Mouse (Mus musculus) kidney, embryonic 15.5 days (tissue): ENCODE data around the gene Trcg1. TPM values are rescaled to one million over a fixed set of nuclear protein-coding genes. Genes with fewer than 3 reads are reported as not detected.
"Not testable (repeated sequence)": the region's sequence is repeated elsewhere in the genome, so short reads cannot be mapped to it uniquely, and the experiment has no call there.

Source experiments
- ATAC-seq: fragments of 200-750 bp; cut with Nextera tagmentation; replicated peaks from 2 replicates; pipeline ENCODE4 v1.8.0; 2017; ENCODE audit warnings: moderate TSS enrichment; ENCODE audit not compliant: low FRiP score
- H3K27ac ChIP-seq: fragments of 300-500 bp; sonication (generic); 2 replicates; pipeline ENCODE4 v1.5.1; 2015; ENCODE audit warnings: mild to moderate bottlenecking, inconsistent platforms
- H3K27me3 ChIP-seq: fragments of 300-500 bp; sonication (generic); 2 replicates; pipeline ENCODE4 v1.6.1; 2015; ENCODE audit warnings: inconsistent platforms
- H3K36me3 ChIP-seq: fragments of 300-500 bp; sonication (generic); 2 replicates; pipeline ENCODE4 v1.6.1; 2015; ENCODE audit warnings: inconsistent platforms
- H3K4me1 ChIP-seq: fragments of 300-500 bp; sonication (generic); 2 replicates; pipeline ENCODE4 v1.6.1; 2015; ENCODE audit warnings: inconsistent platforms
- H3K4me2 ChIP-seq: fragments of 300-500 bp; sonication (generic); 2 replicates; pipeline ENCODE4 v1.6.1; 2015; ENCODE audit warnings: moderate library complexity, mild to moderate bottlenecking, inconsistent platforms
- H3K4me3 ChIP-seq: fragments of 300-500 bp; sonication (generic); replicated peaks from 2 replicates; pipeline ENCODE4 v1.5.1; 2015; ENCODE audit warnings: mild to moderate bottlenecking, inconsistent platforms
- H3K9ac ChIP-seq: fragments of 300-500 bp; sonication (generic); 2 replicates; pipeline ENCODE4 v1.6.1; 2015; ENCODE audit warnings: mild to moderate bottlenecking, inconsistent platforms
- H3K9me3 ChIP-seq: fragments of 300-500 bp; sonication (generic); replicated peaks from 2 replicates; pipeline ENCODE4 v1.6.1; 2016; ENCODE audit warnings: inconsistent platforms
- WGBS: fragments of 180-500 bp; shearing (Covaris S2); methylation state at CpG from one replicate; pipeline ENCODE4 v1.1.7; 2015; ENCODE audit warnings: mixed read lengths; 5-methylcytosine and 5-hydroxymethylcytosine counted together
- polyA plus RNA-seq: library from polyadenylated mRNA; unstranded; fragments of >200 nt; fragmentation: Nextera tagmentation; extraction: Ambion mirVana; gene quantifications from 2 replicates; pipeline ENCODE4 v1.2.1, GENCODE M21; 2015

Gene Trcg1
- polyA plus RNA-seq, result not detected in 2 replicates

- Histone ChIP-seq H3K9ac (no peak within 1 kb of the TSS), H3K36me3 (no peaks in the 10 kb centered on the region), H3K4me3 (no peak within 1 kb of the TSS), H3K4me1 (no peaks in the 10 kb centered on the region), H3K27me3 (no peaks in the 10 kb centered on the region), H3K9me3 (no peaks in the 10 kb centered on the region), H3K27ac (no peak within 1 kb of the TSS), H3K4me2 (no peak within 1 kb of the TSS)
- WGBS, result 91% methylated on average over 2 of the region's 2 CpGs
- ATAC-seq, result no peak
These were observed at the start of gene Trcg1 for GRCm38 (mm10) chr9:57236256-57236655. TSS of gene Trcg1 (plus strand) at chr9:57236556.

- Histone ChIP-seq H3K4me2 (no peak overlapping the region), H3K9me3 (no peaks in the 10 kb centered on the region), H3K27ac (no peak overlapping the region), H3K4me3 (no peak overlapping the region), H3K36me3 (no peaks in the 10 kb centered on the region), H3K27me3 (no peaks in the 10 kb centered on the region), H3K4me1 (no peaks in the 10 kb centered on the region), H3K9ac (no peak overlapping the region)
- 59% methylated on average over 3 of the region's 3 CpGs for WGBS
- ATAC-seq, result no peak
These were observed 39.6 kb upstream of the Trcg1 start for GRCm38 (mm10) chr9:57196708-57197107.

- H3K4me2 ChIP-seq, result no peak overlapping the region
- no peak for ATAC-seq
- no peak overlapping the region for H3K4me3 ChIP-seq
- no peaks in the 10 kb centered on the region for H3K4me1 ChIP-seq
- no peaks in the 10 kb centered on the region for H3K36me3 ChIP-seq
- H3K27ac ChIP-seq, result no peak overlapping the region
- no peaks in the 10 kb centered on the region for H3K27me3 ChIP-seq
- H3K9ac ChIP-seq, result no peak overlapping the region
- H3K9me3 ChIP-seq, result no peaks in the 10 kb centered on the region
- WGBS, result 76% methylated on average over 8 of the region's 8 CpGs
These were observed 38.9 kb upstream of the Trcg1 start for GRCm38 (mm10) chr9:57197414-57197813.

GRCm38 (mm10) chr9:57202981-57203380 is 33.4 kb upstream of the Trcg1 start:
- no peaks in the 10 kb centered on the region for H3K4me1 ChIP-seq
- H3K9ac ChIP-seq, result no peak overlapping the region
- no peak overlapping the region for H3K27ac ChIP-seq
- H3K9me3 ChIP-seq, result no peaks in the 10 kb centered on the region
- no peak overlapping the region for H3K4me2 ChIP-seq
- no peak overlapping the region for H3K4me3 ChIP-seq
- no peaks in the 10 kb centered on the region for H3K36me3 ChIP-seq
- H3K27me3 ChIP-seq, result no peaks in the 10 kb centered on the region
- 77% methylated on average over 7 of the region's 7 CpGs for WGBS
- no peak for ATAC-seq

GRCm38 (mm10) chr9:57203571-57203970 is 32.8 kb upstream of the Trcg1 start:
- H3K27ac ChIP-seq, H3K27me3 ChIP-seq, H3K4me2 ChIP-seq, H3K4me1 ChIP-seq, H3K36me3 ChIP-seq, H3K9me3 ChIP-seq, ATAC-seq, H3K4me3 ChIP-seq, H3K9ac ChIP-seq: not testable (repeated sequence)
- 84% methylated on average over 13 of the region's 13 CpGs for WGBS

- H3K4me1 ChIP-seq, result no peaks in the 10 kb centered on the region
- H3K36me3 ChIP-seq, result no peaks in the 10 kb centered on the region
- H3K9ac ChIP-seq, result no peak overlapping the region
- no peaks in the 10 kb centered on the region for H3K9me3 ChIP-seq
- no peak for ATAC-seq
- H3K4me2 ChIP-seq, result no peak overlapping the region
- no peaks in the 10 kb centered on the region for H3K27me3 ChIP-seq
- WGBS, result 65% methylated on average over 2 of the region's 2 CpGs
- H3K4me3 ChIP-seq, result no peak overlapping the region
- H3K27ac ChIP-seq, result no peak overlapping the region
These were observed 29.5 kb upstream of the Trcg1 start for GRCm38 (mm10) chr9:57206896-57207295.

- no peak overlapping the region for H3K4me2 ChIP-seq
- no peak overlapping the region for H3K9ac ChIP-seq
- H3K4me3 ChIP-seq, result no peak overlapping the region
- H3K36me3 ChIP-seq, result no peaks in the 10 kb centered on the region
- WGBS, result 29% methylated on average over 3 of the region's 3 CpGs
- no peaks in the 10 kb centered on the region for H3K27me3 ChIP-seq
- H3K4me1 ChIP-seq, result peaks cover 11% of the 10 kb centered on the region
- no peaks in the 10 kb centered on the region for H3K9me3 ChIP-seq
- no peak overlapping the region for H3K27ac ChIP-seq
- ATAC-seq, result no peak
These were observed 27.0 kb upstream of the Trcg1 start for GRCm38 (mm10) chr9:57209316-57209715.

- no peaks in the 10 kb centered on the region for H3K36me3 ChIP-seq
- ATAC-seq, result no peak; the same call in 1 of the 2 replicates
- no peak overlapping the region for H3K27ac ChIP-seq
- H3K4me3 ChIP-seq, result no peak overlapping the region
- 28% methylated on average over 9 of the region's 9 CpGs for WGBS
- H3K4me1 ChIP-seq, result peaks cover 11% of the 10 kb centered on the region
- no peaks in the 10 kb centered on the region for H3K27me3 ChIP-seq
- no peaks in the 10 kb centered on the region for H3K9me3 ChIP-seq
- no peak overlapping the region for H3K4me2 ChIP-seq
- H3K9ac ChIP-seq, result no peak overlapping the region
These were observed 23.7 kb upstream of the Trcg1 start for GRCm38 (mm10) chr9:57212448-57213222.

- Histone ChIP-seq H3K4me1 (peaks cover 11% of the 10 kb centered on the region), H3K27me3 (no peaks in the 10 kb centered on the region), H3K36me3 (no peaks in the 10 kb centered on the region), H3K27ac (no peak overlapping the region), H3K4me3 (no peak overlapping the region), H3K4me2 (no peak overlapping the region), H3K9me3 (no peaks in the 10 kb centered on the region), H3K9ac (no peak overlapping the region)
- ATAC-seq, result no peak
- WGBS, result 80% methylated on average over 6 of the region's 6 CpGs
These were observed 21.9 kb upstream of the Trcg1 start for GRCm38 (mm10) chr9:57214500-57214899.

- H3K4me1 ChIP-seq, result peaks cover 10% of the 10 kb centered on the region
- no peak for ATAC-seq
- no peaks in the 10 kb centered on the region for H3K36me3 ChIP-seq
- no peak overlapping the region for H3K4me2 ChIP-seq
- no peaks in the 10 kb centered on the region for H3K9me3 ChIP-seq
- H3K9ac ChIP-seq, result no peak overlapping the region
- no peaks in the 10 kb centered on the region for H3K27me3 ChIP-seq
- no peak overlapping the region for H3K27ac ChIP-seq
- WGBS, result 82% methylated on average over 6 of the region's 6 CpGs
- H3K4me3 ChIP-seq, result no peak overlapping the region
These were observed 19.1 kb upstream of the Trcg1 start for GRCm38 (mm10) chr9:57217220-57217619.

GRCm38 (mm10) chr9:57218776-57219175 is 17.6 kb upstream of the Trcg1 start:
- Histone ChIP-seq H3K9me3 (no peaks in the 10 kb centered on the region), H3K4me3 (no peak overlapping the region), H3K4me1 (no peaks in the 10 kb centered on the region), H3K4me2 (no peak overlapping the region), H3K36me3 (no peaks in the 10 kb centered on the region), H3K27ac (no peak overlapping the region), H3K27me3 (no peaks in the 10 kb centered on the region), H3K9ac (no peak overlapping the region)
- no peak for ATAC-seq
- WGBS, result 87% methylated on average over 5 of the region's 5 CpGs

- H3K4me3 ChIP-seq, result no peak overlapping the region
- H3K36me3 ChIP-seq, result no peaks in the 10 kb centered on the region
- H3K27me3 ChIP-seq, result no peaks in the 10 kb centered on the region
- WGBS, result 84% methylated on average over 1 of the region's 1 CpGs
- H3K9ac ChIP-seq, result no peak overlapping the region
- H3K27ac ChIP-seq, result no peak overlapping the region
- H3K9me3 ChIP-seq, result no peaks in the 10 kb centered on the region
- H3K4me2 ChIP-seq, result no peak overlapping the region
- no peak for ATAC-seq
- H3K4me1 ChIP-seq, result no peaks in the 10 kb centered on the region
These were observed 16.8 kb upstream of the Trcg1 start for GRCm38 (mm10) chr9:57219511-57219910.

- no peak overlapping the region for H3K4me3 ChIP-seq
- H3K36me3 ChIP-seq, result no peaks in the 10 kb centered on the region
- no peaks in the 10 kb centered on the region for H3K27me3 ChIP-seq
- no peak for ATAC-seq
- no peaks in the 10 kb centered on the region for H3K9me3 ChIP-seq
- no peak overlapping the region for H3K27ac ChIP-seq
- no peaks in the 10 kb centered on the region for H3K4me1 ChIP-seq
- H3K9ac ChIP-seq, result no peak overlapping the region
- 17% methylated on average over 6 of the region's 6 CpGs for WGBS
- H3K4me2 ChIP-seq, result no peak overlapping the region
These were observed 16.0 kb upstream of the Trcg1 start for GRCm38 (mm10) chr9:57220356-57220755.
